Mouse (Mus musculus): ENCODE measurements at regions not wholly inside any gene's neighbourhood (a gene's known extent, or its start where the extent isn't known, plus 50 kb on each side); places are given as distances from the start of the nearest gene placed in this dataset.
"Not testable (repeated sequence)": the region's sequence is repeated elsewhere in the genome, so short reads cannot be mapped to it uniquely, and the experiment has no call there.

- no peak for DNase-seq
Measured at GRCm38 (mm10) chr1:105900158-105900557, 90.0 kb upstream of the Zcchc2 start.

DNA sequence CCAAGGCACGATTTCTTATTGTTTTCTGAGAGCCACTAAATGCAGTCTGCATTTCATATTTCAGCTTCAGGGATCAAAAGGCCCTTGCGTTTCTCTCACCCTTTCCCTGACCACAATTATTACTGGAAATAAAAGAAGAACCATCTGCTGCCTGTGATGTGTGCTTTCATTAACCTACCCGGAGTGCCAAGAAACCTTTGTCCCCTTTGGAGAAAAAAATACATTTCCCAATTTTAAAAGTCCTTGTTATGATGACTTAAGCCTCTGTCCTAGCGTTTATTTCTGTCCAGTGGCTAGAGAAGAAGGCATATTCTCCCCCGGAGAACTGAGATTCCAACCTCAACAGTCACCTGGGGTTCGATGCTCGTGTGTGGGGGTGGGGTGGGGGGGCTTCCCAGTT lies 89.3 kb upstream of the Zcchc2 start:
- DNase-seq = no peak

DNA sequence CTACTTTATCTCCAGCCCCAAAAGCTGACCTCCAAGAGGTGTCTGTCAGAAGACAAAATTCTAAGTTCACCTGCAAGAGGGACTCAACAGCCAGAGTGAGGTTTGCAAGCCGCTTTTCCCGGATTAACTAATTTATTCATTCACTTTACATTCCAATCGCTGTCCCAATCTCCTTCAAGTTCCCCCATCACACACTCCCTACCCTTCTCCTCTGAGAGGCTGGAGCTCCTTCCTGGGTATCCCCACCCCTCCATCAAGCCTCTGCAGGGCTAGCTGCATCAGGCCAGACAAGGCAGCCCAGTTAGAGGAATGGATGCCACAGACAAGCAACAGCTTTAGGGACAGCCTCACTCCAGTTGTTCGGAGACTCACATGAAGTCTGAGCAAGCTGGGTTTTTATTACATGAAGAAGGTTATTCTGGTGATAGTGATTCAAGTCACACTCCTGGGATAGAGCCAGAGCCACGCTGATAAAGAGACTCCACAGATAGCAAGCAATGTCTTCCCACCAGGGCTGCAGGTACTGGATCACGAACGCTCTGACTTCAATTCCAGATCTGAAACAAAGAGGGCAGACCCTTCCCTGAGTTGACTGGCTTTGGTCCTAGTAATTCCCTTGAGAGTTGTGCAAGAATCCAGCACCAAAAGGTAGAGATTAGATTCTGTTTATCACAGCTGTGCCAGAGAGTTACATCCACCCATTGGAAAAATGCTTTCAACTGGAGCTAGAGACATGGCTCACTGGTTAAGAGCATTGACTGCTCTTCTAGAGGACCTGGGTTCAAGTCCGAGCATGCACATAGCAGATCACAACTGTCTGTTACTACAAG lies 86.7 kb upstream of the Zcchc2 start:
- DNase-seq = no peak

GRCm38 (mm10) chr1:105904737-105905136 lies 85.5 kb upstream of the Zcchc2 start:
- no peak for DNase-seq

DNA sequence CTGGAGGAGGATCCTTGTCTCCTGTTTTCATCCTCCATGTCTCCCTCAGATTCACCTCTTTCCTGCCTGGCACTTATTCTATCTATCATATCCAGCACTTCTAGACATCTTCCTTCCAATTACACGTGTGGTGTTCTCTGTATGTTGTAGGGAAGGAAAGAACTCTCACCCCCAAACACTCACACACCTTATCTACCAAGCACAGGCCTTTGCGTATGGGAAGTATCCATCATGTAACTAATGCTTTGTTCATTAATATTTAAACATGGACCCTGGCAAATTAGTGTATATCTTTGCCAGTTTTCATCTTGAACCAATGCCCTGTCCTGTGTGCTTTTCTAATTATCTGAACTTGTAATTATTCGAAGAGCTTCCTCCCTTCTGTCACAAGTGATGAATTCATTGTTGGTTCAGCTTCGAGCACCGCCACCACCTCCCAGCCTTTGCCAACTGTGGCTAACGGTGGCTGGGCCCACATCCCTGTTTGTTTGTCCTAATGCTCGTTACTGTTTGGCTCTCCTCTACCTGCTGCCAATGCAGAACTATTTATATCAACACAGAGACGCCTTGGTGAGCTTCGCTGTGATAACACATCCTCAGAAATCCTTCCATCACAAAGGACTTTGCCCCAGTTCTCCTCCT lies 84.3 kb upstream of the Zcchc2 start:
- no peak for DNase-seq

DNA sequence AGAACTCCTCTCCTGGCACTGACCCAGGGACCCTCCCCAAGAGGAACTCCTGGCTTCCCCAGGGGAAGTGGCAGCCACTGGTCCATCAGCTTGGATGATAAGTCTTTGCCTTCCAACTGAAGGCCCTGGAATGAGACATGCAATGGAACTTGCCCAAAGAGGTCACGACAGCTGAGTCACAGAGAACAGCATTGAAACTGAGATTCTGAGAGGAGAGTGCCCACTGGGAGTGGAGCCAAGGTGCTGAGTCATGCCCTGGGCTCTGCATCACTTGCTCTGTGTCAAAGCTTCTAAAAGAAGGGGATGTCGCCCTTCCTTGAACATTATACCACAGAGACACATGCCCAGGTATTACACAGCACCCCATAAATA lies 83.8 kb upstream of the Zcchc2 start:
- DNase-seq = peak; percentile 96

GRCm38 (mm10) chr1:105908029-105908876 lies 82.0 kb upstream of the Zcchc2 start:
- no peak for DNase-seq

DNA sequence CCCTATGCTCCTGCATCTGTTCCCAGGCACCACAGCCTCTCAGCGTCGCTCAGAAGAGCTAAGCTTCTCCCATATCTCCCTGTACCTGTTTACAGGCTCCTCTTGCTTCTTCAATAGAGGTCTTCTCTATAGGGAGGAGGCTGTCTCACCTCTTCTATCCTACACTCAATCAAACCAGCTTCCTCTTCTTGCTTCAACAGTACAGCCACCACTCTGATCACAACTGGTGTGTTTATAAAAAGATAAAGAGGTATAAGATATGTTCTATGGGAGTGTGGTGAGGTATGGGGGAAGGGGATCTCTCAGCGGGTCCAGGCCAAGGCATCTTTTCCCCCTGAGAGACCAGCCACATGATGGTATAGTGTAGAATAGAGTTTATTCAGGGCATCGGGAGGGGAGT lies 81.1 kb upstream of the Zcchc2 start:
- DNase-seq = no peak

GRCm38 (mm10) chr1:105911714-105912113 lies 78.5 kb upstream of the Zcchc2 start:
- no peak for DNase-seq

GRCm38 (mm10) chr1:105921842-105922241 lies 68.4 kb upstream of the Zcchc2 start:
- DNase-seq = no peak

DNA sequence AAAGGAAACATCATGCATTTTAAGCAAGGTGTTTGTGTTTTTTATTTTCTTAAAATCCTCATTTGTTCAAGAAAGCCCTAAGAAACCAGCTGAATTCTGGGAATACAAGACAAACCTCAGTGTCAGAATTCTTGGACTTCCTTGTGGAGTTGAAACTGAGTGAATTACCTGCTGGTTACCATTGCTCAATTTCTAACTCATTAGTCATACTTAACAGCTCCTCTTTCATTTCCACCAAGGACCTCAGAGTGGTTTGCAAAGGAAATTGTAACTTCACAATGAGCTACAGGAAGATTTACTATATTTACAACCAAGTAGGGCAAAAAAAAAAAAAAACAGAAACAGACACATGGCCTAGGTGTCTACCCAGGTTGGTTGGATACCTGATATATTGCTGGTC lies 67.6 kb upstream of the Zcchc2 start:
- DNase-seq = no peak

DNA sequence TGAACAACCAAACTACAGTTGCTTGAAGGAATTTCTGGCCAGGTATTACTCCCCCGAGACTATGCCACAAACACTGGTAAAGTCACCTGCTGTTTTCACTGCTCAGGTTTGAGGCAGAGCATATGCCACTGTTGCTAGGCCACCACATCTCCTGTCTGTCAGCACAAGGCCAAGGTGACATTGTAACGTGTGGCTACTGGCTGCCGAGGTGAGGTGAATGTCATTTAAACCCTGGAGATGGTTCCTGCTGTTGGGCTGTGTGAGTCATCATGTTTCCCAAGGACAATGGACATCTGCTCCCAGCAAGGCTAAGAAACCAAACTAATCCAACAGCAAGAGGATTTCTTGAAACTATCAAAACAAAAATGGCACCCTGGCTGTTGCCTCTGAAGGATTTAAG lies 67.2 kb upstream of the Zcchc2 start:
- DNase-seq = no peak

DNA sequence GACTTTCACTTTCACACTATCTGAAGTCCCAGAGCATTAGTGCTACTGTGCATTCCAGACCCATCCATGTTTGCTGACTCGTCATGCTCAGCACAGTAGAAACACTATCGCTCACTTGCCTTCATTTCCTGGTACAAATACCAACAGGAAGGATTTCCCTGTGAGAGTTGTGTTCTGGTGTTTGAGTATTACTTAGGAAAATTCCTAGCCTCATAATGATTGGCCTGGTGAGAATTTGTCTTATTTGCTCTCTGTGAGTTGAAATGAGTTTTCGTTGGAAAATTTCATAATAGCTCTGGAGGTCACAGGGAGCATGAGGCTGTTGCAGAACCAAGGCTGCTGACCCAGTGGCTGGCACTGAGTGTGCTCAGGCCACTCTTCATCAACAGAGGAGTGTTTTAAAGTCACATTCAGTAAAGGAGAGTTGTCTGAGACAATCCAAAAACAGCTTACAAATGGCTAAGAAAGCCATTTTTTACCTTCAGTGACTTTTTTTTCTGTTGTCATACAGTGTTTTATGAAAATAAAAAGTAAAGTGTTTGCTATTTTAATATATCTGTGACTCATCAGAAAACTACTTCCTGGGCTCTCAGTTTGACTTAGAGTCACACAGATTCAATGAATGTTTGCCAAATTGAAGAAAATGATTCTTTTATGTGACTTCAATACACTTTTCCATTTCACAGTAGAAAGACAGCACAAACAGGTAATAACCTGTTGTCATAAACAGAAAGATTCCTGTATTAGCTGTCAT lies 64.4 kb upstream of the Zcchc2 start:
- no peak for DNase-seq

- no peak for DNase-seq
Measured at GRCm38 (mm10) chr1:105926871-105927270, 63.3 kb upstream of the Zcchc2 start.

DNA sequence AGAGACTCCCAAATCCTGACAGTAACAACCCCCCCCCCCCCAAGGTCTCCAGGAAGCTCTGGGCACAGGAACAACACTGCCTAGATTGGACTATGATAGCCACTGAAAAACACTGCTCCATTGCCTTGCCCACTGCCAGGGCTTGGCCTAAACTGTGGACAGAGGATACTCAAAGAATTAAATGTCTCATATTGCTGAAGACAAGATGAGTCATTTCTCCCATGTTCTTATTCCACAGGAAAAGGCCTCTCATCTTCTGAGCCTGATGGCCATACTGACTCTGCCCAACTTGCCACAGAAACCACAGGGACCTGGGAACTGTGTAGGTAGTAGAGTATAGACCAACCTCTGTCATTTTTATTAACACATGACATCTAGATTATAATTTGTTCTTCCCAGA lies 59.4 kb upstream of the Zcchc2 start:
- no peak for DNase-seq

DNA sequence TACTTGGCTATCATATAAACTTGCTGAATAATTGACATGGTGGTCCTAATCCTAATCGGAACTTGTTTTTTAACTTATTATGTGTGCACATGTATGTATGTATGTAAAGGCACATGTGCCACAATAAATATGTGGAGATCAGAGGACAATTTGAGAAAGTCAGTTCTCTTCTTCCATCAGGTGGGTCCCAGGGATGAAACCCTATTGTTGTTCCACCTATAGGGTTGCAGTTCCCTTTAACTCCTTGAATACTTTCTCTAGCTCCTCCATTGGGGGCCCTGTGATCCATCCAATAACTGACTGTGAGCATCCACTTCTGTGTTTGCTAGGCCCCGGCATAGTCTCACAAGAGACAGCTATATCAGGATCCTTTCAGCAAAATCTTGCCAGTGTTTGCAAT lies 56.0 kb upstream of the Zcchc2 start:
- DNase-seq = not testable (repeated sequence)
